Mouse (Mus musculus) cerebellum, adult 9-10 months (tissue): ENCODE measurements at regions not wholly inside any gene's neighbourhood (a gene's known extent, or its start where the extent isn't known, plus 50 kb on each side); places are given as distances from the start of the nearest gene placed in this dataset.

Experiments used
- DNase-seq: peaks from one replicate; pipeline ENCODE4 v3.0.0; 2022

DNA sequence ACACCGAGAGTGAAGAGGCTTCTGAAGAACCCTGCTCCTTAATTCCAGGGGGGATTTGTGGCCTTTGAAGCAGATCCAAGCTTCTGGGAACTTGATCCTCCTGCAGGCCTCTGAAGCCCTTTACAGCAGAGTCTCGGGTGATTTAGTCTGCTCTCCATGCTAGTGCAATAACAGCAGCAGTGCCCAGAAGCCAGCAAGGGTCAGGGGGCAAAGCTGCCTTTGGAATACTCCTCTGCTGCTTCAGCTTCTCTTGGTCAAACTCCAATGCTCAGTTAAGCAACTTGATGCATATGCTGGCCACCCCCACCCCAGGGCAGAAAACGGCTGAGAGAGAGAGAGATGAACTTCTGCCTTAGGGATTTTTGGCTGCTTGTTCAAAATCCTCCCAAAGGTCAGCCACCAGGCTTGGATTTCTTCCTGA, 82.8 kb upstream of the N4bp1 start:
- DNase-seq, result no peak

DNA sequence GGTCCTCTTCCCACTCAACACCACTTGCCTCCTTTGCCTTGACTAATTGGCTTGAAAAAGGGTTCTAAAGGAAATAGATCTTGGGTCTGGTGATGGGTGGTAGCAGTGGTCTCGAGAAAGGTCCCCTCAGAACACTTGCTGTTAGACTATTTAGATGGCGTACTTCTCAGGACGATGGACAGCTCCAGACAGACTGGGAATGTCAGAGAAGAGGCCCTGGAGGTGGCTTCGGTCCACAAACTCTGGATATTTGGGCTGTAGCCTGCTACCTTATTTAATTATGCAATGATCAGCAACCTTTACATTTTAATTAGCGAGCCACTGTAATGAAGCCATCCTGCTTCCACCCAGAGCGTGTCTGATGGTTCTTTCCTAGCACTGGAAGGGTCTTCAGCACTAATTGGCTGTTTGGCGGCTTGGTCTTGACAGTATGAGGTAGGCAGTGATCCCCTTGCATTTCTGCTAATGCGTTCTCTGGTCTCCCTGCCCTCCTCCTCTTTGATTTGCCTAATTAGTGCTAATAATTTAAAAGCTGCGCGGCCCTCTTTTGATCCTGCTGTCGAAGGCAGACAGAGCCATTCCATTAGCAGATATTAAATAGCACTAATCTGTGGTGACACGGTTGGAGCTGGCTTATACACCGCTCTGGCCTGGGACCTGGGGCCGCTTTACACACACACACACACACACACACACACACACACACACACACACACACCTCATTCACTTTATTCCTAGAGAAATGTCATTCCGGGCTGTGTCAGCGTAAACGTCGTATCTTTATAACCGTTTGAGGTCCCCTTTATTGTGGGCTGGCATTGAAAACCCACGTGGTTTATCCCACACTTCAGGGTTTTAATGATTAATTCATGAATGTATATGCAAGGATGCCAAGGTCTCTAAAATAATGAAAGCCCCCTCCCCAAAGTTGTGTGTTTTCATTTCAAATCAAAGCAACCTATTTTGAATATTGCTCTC, 76.4 kb upstream of the N4bp1 start:
- no peak for DNase-seq
